Mouse (Mus musculus): ENCODE measurements at regions not wholly inside any gene's neighbourhood (a gene's known extent, or its start where the extent isn't known, plus 50 kb on each side); places are given as distances from the start of the nearest gene placed in this dataset.

GRCm38 (mm10) chr12:74657036-74657648 lies 340.9 kb upstream of the Gm11042 start:
- 76% methylated on average over 2 of the region's 2 CpGs for WGBS
- Histone ChIP-seq H3K9me3 (no peaks in the 10 kb centered on the region), H3K36me3 (no peaks in the 10 kb centered on the region), H3K4me3 (no peak overlapping the region), H3K4me1 (replicated peaks) (no peaks in the 10 kb centered on the region), H3K27me3 (ENCODE audit: insufficient read depth, poor library complexity, severe bottlenecking) (no peaks in the 10 kb centered on the region), H3K27ac (no peak overlapping the region)
- no peak for DNase-seq (ENCODE audit: low spot score)

GRCm38 (mm10) chr12:74651256-74651655 lies 335.1 kb upstream of the Gm11042 start:
- WGBS: 98% methylated on average over 1 of the region's 1 CpGs
- H3K27me3 ChIP-seq (ENCODE audit: insufficient read depth, poor library complexity, severe bottlenecking): no peaks in the 10 kb centered on the region
- H3K27ac ChIP-seq: no peak overlapping the region
- H3K4me3 ChIP-seq: no peak overlapping the region
- H3K36me3 ChIP-seq: no peaks in the 10 kb centered on the region
- no peaks in the 10 kb centered on the region for H3K9me3 ChIP-seq
- H3K4me1 ChIP-seq (replicated peaks): no peaks in the 10 kb centered on the region
- no peak for DNase-seq (ENCODE audit: low spot score)

- H3K27me3 ChIP-seq (ENCODE audit: insufficient read depth, poor library complexity, severe bottlenecking): no peaks in the 10 kb centered on the region
- no peak overlapping the region for H3K27ac ChIP-seq
- WGBS: 88% methylated on average over 2 of the region's 2 CpGs
- no peak for DNase-seq (ENCODE audit: low spot score)
- H3K9me3 ChIP-seq: no peaks in the 10 kb centered on the region
- H3K4me3 ChIP-seq: no peak overlapping the region
- no peaks in the 10 kb centered on the region for H3K4me1 ChIP-seq (replicated peaks)
- no peaks in the 10 kb centered on the region for H3K36me3 ChIP-seq
These were observed 316.6 kb upstream of the Gm11042 start for GRCm38 (mm10) chr12:74632827-74633226.

GRCm38 (mm10) chr12:74595208-74595607 lies 279.0 kb upstream of the Gm11042 start:
- WGBS: 90% methylated on average over 2 of the region's 2 CpGs
- no peak for DNase-seq (ENCODE audit: low spot score)
- Histone ChIP-seq H3K4me1 (replicated peaks) (no peaks in the 10 kb centered on the region), H3K36me3 (no peaks in the 10 kb centered on the region), H3K9me3 (no peaks in the 10 kb centered on the region), H3K4me3 (no peak overlapping the region), H3K27ac (no peak overlapping the region), H3K27me3 (ENCODE audit: insufficient read depth, poor library complexity, severe bottlenecking) (no peaks in the 10 kb centered on the region)

- Histone ChIP-seq H3K27me3 (ENCODE audit: insufficient read depth, poor library complexity, severe bottlenecking) (no peaks in the 10 kb centered on the region), H3K4me1 (replicated peaks) (no peaks in the 10 kb centered on the region), H3K36me3 (no peaks in the 10 kb centered on the region), H3K4me3 (no peak overlapping the region), H3K27ac (no peak overlapping the region), H3K9me3 (no peaks in the 10 kb centered on the region)
- WGBS: 87% methylated on average over 2 of the region's 2 CpGs
- DNase-seq (ENCODE audit: low spot score): no peak
These were observed 238.4 kb upstream of the Gm11042 start for GRCm38 (mm10) chr12:74554599-74554998.

- Histone ChIP-seq H3K27me3 (ENCODE audit: insufficient read depth, poor library complexity, severe bottlenecking) (no peaks in the 10 kb centered on the region), H3K36me3 (no peaks in the 10 kb centered on the region), H3K4me1 (replicated peaks) (no peaks in the 10 kb centered on the region), H3K4me3 (no peak overlapping the region), H3K9me3 (no peaks in the 10 kb centered on the region), H3K27ac (no peak overlapping the region)
- 91% methylated on average over 2 of the region's 2 CpGs for WGBS
- no peak for DNase-seq (ENCODE audit: low spot score)
These were observed 228.0 kb upstream of the Gm11042 start for GRCm38 (mm10) chr12:74544172-74544571.

GRCm38 (mm10) chr12:74534882-74535281 lies 218.7 kb upstream of the Gm11042 start:
- no peak overlapping the region for H3K4me3 ChIP-seq
- 80% methylated on average over 2 of the region's 2 CpGs for WGBS

GRCm38 (mm10) chr12:74528983-74529566 lies 212.9 kb upstream of the Gm11042 start:
- no peak overlapping the region for H3K27ac ChIP-seq

More at GRCm38 (mm10) chr12:74534882-74535281, 218.7 kb upstream of the Gm11042 start:
- no peak for DNase-seq (ENCODE audit: low spot score)
- H3K4me1 ChIP-seq (replicated peaks): no peaks in the 10 kb centered on the region
- H3K27me3 ChIP-seq (ENCODE audit: insufficient read depth, poor library complexity, severe bottlenecking): no peaks in the 10 kb centered on the region
- H3K36me3 ChIP-seq: no peaks in the 10 kb centered on the region
- no peak overlapping the region for H3K27ac ChIP-seq
- no peaks in the 10 kb centered on the region for H3K9me3 ChIP-seq

GRCm38 (mm10) chr12:74527190-74527621 lies 211.0 kb upstream of the Gm11042 start:
- no peak overlapping the region for H3K4me3 ChIP-seq
- no peak overlapping the region for H3K27ac ChIP-seq
- no peak for DNase-seq (ENCODE audit: low spot score)
- no peaks in the 10 kb centered on the region for H3K27me3 ChIP-seq (ENCODE audit: insufficient read depth, poor library complexity, severe bottlenecking)
- H3K4me1 ChIP-seq (replicated peaks): 0 out of 2 replicates have a peak, but pooled peaks cover 5% of the 10 kb centered on the region
- H3K36me3 ChIP-seq: no peaks in the 10 kb centered on the region
- 52% methylated on average over 2 of the region's 2 CpGs for WGBS
- no peaks in the 10 kb centered on the region for H3K9me3 ChIP-seq

More at GRCm38 (mm10) chr12:74528983-74529566, 212.9 kb upstream of the Gm11042 start:
- DNase-seq (ENCODE audit: low spot score): no peak
- H3K4me1 ChIP-seq (replicated peaks): 0 out of 2 replicates have a peak, but pooled peaks cover 5% of the 10 kb centered on the region
- no peaks in the 10 kb centered on the region for H3K27me3 ChIP-seq (ENCODE audit: insufficient read depth, poor library complexity, severe bottlenecking)
- H3K36me3 ChIP-seq: no peaks in the 10 kb centered on the region
- H3K4me3 ChIP-seq: no peak overlapping the region
- no peaks in the 10 kb centered on the region for H3K9me3 ChIP-seq
- 89% methylated on average over 5 of the region's 5 CpGs for WGBS

- Histone ChIP-seq H3K27me3 (ENCODE audit: insufficient read depth, poor library complexity, severe bottlenecking) (no peaks in the 10 kb centered on the region), H3K4me3 (no peak overlapping the region), H3K9me3 (no peaks in the 10 kb centered on the region), H3K36me3 (no peaks in the 10 kb centered on the region), H3K4me1 (replicated peaks) (0 out of 2 replicates have a peak, but pooled peaks cover 5% of the 10 kb centered on the region), H3K27ac (no peak overlapping the region)
- DNase-seq (ENCODE audit: low spot score): no peak
These were observed 207.8 kb upstream of the Gm11042 start for GRCm38 (mm10) chr12:74523988-74524387.

GRCm38 (mm10) chr12:74518032-74518431 lies 201.8 kb upstream of the Gm11042 start:
- Histone ChIP-seq H3K4me3 (no peak overlapping the region), H3K9me3 (no peaks in the 10 kb centered on the region), H3K27ac (no peak overlapping the region), H3K4me1 (replicated peaks) (no peaks in the 10 kb centered on the region), H3K36me3 (no peaks in the 10 kb centered on the region), H3K27me3 (ENCODE audit: insufficient read depth, poor library complexity, severe bottlenecking) (no peaks in the 10 kb centered on the region)
- DNase-seq (ENCODE audit: low spot score): no peak
- WGBS: 91% methylated on average over 6 of the region's 6 CpGs

GRCm38 (mm10) chr12:74516527-74516926 lies 200.3 kb upstream of the Gm11042 start:
- no peaks in the 10 kb centered on the region for H3K27me3 ChIP-seq (ENCODE audit: insufficient read depth, poor library complexity, severe bottlenecking)
- no peak overlapping the region for H3K27ac ChIP-seq
- H3K4me1 ChIP-seq (replicated peaks): no peaks in the 10 kb centered on the region
- no peak for DNase-seq (ENCODE audit: low spot score)
- H3K9me3 ChIP-seq: no peaks in the 10 kb centered on the region
- H3K36me3 ChIP-seq: no peaks in the 10 kb centered on the region
- no peak overlapping the region for H3K4me3 ChIP-seq
- 55% methylated on average over 3 of the region's 3 CpGs for WGBS

GRCm38 (mm10) chr12:74502791-74503190 lies 186.6 kb upstream of the Gm11042 start:
- DNase-seq (ENCODE audit: low spot score): no peak
- Histone ChIP-seq H3K27ac (no peak overlapping the region), H3K9me3 (no peaks in the 10 kb centered on the region), H3K4me3 (no peak overlapping the region), H3K27me3 (ENCODE audit: insufficient read depth, poor library complexity, severe bottlenecking) (no peaks in the 10 kb centered on the region), H3K4me1 (replicated peaks) (no peaks in the 10 kb centered on the region), H3K36me3 (no peaks in the 10 kb centered on the region)
- WGBS: 81% methylated on average over 2 of the region's 2 CpGs
